Mouse (Mus musculus): Measurements from ENCODE around the gene Ptchd3.

DNA sequence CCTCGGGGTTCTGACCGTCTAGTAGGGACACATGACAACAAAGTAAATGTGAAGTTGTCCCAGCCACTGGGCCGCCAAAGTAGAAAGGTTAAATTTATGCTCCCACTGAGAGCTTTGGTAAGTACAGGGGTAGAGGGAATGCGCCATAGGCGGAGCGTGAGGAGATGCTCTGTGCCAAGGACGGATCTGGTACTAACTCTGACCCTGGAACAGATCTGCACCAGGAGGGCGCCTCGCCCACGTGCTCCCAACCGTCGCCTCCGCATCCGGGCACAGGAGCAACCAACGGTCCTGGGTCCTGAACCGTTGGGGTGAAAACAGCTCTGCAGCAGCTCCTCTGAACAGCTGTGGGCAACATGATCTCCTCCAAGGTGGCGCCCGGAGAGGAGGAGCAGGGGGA lies at the start of gene Ptchd3:
- TF ChIP-seq CTCF (conservative IDR thresholded peaks at IDR 0.05; ENCODE audit: low read length) (no peak), POU5F1 (IDR thresholded peaks at IDR 0.05; ENCODE audit: borderline replicate concordance, low read length) (no peak)

Measured in E14TG2a.4 (cell line).